Mouse (Mus musculus) ES-Bruce4 (cell line): ENCODE results near the gene Fam98b.

Experiments
- CTCF ChIP-seq: IDR thresholded peaks from one replicate; pipeline ENCODE4 v1.8.1; 2011; ENCODE audit warnings: low read depth, low read length
- EP300 ChIP-seq: IDR thresholded peaks from 2 replicates; pipeline ENCODE4 v1.6.1; 2011; ENCODE audit warnings: low read depth, low read length; ENCODE audit not compliant: insufficient read depth
- POLR2A ChIP-seq: IDR thresholded peaks from one replicate; pipeline ENCODE4 v1.8.1; 2011; ENCODE audit warnings: low read length; ENCODE audit not compliant: insufficient read depth

- TF ChIP-seq POLR2A (no peak), EP300 (no peak), CTCF (no peak)
These were observed 69.5 kb downstream of the Fam98b start for GRCm38 (mm10) chr2:117318991-117319390.
